Mouse (Mus musculus) lung, postnatal 14 days (tissue): ENCODE results near the gene Metap1.
A peak's percentile ranks its signal among the peaks of the same experiment; 100 is the strongest.
"Not testable (repeated sequence)": the region's sequence is repeated elsewhere in the genome, so short reads cannot be mapped to it uniquely, and the experiment has no call there.

Experiments
- DNase-seq: peaks from one replicate; pipeline ENCODE4 v3.0.0; 2021

Metap1 gene

DNA sequence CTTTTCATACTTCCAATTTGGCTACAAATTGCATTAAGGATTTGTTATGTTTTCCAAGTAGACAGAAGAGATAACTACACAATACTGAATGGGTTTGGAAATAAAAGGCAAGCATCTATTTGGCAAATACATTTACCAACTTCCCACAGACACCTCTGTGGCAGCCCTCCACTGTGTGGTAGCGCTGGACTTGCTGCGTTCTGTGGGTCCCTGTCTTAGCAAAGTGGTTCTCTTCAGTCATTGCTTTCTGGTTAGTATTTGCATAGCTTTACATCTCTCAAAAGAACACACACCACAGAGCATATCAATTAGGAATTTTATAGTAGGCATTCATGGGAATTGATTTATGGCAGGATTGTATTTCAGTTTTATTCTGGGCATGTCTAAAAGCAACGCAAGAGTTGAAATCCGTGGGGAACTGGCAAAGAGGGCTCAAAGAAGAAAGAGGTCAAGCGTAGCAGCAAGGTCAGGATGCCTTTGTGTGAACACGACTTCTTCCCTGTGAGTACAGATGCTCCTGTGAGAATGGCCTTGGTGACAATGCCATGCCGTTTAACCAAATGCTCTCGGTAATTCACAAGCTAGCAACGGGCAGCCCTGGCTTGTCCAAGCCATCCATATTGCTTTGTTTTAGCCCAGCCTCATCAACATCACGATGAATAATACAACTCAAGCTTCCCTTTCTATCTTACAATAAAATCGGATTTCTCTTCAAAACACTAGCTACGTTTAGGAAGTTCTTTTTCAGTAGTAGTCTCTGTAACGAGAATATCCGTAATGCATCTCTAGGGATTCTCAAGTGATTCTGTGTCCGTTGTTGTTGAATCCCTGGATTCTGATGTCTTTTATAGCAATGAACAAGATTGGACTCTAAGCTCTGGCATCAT is 10.8 kb upstream of the Metap1 start:
- no peak for DNase-seq

- DNase-seq, result no peak
Observed at GRCm38 (mm10) chr3:138498731-138499130, 9.4 kb upstream of the Metap1 start.

- no peak for DNase-seq
Observed at GRCm38 (mm10) chr3:138495166-138496145, 6.1 kb upstream of the Metap1 start.

DNA sequence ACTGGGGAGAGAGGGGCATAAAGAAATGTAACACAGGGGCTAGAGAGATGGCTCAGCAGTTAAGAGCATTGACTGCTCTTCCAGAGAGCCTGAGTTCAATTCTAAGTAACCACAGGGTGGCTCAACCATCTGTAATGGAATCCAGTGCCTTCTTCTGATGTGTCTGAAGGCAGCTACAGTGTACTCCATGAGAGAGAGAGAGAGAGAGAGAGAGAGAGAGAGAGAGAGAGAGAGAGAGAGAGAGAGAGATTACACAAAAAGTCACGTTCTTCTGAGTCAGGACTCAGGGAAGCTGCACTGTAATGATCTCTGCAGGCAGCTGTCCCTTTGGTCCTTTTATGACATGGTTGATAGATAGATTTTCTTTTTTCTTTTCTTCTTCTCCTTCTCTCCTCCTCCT is 5.2 kb upstream of the Metap1 start:
- no peak for DNase-seq

GRCm38 (mm10) chr3:138493668-138494067 is 4.4 kb upstream of the Metap1 start:
- DNase-seq, result no peak

- DNase-seq, result no peak
Observed at GRCm38 (mm10) chr3:138490034-138490337, 671 bp upstream of the Metap1 start.

DNA sequence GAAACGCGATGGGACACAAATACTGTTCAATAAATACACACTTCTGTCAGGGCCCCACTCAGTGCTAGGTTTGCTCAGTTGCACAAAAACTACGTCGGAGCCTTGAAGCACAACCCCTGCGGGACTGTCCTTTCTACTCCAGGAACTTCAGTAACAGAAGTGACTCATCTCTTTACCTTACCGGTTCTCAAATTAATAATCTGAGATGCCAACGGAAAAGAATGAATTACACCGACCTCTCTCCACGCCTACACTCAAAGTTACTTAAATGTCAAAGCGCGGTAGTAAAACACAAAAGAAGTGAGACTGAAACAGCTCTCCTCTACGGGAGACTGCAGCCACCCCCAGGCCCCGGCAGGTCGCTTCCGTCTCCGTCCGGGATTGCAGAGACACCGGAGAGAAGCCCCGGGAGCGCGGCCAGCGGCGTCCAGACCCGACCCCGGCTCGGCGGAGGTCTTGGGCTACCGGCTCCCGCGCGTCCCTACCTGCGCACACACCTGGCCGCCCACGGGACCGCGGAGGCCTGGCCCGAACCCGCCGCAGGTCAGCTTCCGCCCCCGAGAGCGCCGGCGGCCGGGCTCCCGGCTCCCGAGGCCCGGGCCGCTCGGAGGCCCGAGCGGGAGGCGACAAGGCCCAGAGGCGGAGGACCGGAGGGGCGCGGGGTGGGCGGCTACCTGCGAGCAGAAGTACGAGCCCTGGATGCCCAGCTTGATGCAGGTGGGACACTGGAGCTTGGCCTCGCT is 560 bp downstream of the Metap1 start:
- peak; percentile 42 for DNase-seq

DNA sequence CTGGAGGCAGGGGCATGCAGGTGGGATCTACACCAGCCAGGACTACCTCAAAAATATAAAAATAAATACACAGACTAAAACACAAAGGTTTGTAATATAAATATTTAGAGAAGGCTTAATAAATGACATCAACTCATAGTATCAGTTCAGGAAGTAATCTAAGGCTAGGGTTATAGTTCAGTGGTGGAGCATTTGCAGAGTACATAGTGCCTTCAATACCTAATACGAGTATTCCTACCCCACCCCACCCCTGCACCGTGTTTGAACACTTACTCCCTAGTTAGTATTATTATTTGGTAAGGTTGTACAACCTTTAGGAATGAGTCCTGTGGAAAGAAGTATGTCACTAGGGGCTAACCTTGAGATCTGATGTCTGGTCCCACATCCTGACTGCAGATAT is 6.1 kb downstream of the Metap1 start:
- no peak for DNase-seq

GRCm38 (mm10) chr3:138481526-138482284 is 7.6 kb downstream of the Metap1 start:
- no peak for DNase-seq

DNA sequence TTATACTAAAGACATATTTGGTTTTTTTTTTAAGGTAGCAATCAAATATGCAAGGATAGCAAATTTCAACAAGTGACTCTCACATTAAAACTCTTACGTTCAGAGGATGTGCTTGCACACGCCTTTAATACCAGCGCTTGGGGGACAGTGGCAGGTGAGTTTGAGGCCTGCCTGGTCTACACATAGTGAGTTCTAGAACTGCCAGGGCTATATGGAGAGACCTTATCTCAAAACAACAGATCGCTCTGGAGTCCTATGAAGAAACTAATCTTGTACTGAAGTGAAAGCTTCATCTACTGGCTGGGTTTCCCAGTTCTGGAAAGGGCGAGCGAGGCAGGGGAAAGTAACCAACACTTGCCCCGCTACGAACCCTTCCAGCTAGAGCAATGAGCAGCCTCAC is 9.8 kb downstream of the Metap1 start:
- DNase-seq, result no peak

DNA sequence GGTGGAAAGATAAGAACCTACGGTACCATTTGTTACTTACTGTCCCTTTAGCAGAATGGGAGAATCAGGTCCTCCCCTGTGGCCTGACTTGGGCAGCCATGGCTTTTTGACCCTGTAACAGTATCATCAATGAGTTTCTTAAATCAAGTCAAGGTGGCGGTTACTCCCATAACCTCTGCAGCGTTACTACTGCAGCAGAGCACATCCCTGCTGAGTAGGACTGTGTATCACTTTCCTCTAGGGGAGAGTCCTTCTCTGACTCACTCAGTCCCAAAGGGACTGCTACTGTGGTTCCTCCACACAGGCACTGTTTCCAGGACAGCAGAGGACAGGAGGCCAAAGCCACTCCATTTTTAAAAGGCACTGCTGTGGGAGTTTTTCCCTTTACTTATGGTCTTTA is 18.2 kb downstream of the Metap1 start:
- no peak for DNase-seq

DNA sequence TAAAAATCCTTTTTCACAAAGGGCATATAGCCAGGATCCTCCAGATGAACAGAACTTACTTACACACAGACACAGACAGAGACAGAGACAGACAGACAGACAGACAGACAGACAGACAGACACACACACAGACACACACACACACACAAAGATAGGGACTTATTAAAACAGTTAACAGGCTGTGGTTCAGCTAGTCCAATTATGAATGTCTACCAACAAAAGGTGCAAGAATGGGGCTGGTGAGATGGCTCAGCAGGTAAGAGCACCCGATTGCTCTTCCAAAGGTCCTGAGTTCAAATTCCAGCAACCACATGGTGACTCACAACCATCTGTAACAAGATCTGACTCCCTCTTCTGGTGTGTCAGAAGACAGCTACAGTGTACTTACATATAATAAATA is 22.7 kb downstream of the Metap1 start:
- DNase-seq, result not testable (repeated sequence)

DNA sequence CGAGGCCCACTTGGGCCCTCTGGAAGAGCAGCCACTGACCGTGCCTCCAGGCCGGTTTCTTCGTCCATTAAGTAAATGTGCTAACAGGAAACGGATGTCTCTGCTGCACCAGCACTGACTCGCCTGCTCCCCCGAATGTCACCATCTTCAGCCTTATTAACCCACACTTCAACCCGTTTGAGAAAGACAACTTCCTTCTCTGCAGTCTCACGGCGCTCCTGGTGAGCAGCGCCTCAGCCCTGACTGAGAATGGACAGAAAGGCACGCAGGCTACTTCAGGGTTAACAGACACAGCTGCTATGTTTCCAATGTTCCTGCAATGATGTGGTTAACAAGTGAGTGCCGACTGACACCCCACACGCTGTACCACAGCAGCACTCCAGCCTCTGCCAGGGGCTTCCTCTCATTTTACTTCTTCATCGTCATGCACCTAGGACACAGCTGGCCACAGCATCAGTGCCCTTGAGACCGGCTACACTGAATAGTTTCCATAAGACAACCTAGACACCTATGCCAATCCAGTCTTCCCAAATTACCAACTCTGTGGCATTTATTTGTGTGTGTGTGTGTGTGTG is 24.7 kb downstream of the Metap1 start:
- no peak for DNase-seq

- no peak for DNase-seq
Observed at GRCm38 (mm10) chr3:138463807-138464206, 25.5 kb downstream of the Metap1 start.

DNA sequence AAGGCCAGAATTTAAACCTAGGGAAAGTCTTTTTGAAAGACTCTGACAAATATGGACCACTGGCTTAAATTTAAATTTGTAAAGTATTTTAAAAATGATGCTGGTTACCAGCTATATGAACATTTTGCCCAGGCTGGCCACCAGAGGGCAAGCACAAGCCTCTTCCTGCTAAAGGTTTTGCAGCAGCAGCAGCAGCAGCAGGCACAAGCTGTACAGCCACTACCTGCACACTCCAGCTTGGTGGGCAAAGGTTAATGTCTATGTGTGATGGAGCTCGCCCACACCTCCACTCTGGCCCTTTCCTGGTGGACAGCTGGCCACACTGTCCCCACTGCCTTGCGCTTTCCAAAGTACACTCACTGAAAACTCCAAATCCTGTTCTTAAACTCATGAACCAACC is 26.2 kb downstream of the Metap1 start:
- DNase-seq, result peak; percentile 19

DNA sequence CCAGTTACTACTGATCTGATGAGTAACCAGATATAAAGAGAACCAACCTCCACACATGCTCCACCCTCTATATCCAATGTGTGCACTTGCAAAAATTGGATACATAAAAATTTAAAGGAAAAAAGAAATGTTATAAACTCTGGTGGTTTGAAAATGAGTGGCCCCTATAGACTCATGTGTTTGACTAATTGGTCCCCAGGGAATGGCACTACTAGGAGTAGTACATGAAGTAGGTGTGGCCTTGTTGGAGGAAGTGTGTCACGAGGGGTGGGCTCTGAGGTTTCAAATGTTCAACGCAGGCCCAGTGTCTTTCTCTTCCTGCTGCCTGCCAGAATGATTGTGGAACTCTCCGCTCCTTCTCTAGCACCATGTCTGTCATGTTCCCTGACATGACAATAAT is 27.5 kb downstream of the Metap1 start:
- DNase-seq, result no peak

DNA sequence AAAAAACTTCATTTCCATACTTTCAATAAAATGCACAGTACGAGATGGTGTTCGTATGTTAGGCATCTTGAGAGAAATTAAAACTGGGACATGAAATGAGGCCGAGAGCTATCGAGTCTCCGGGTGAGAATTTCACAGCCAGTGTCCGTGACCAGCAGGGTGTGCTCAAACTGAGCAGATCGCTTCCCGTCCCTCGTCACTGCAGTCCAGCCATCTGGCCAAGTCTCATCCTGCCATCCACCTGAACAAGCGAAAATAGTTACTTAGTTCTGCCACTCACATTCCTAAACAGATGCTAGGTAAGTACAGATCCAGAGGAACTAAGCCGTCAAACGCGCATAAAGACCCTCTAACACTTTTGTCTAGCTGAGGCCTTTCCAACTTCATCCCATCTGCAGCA is 29.1 kb downstream of the Metap1 start:
- DNase-seq, result no peak

- DNase-seq, result no peak
Observed at GRCm38 (mm10) chr3:138458441-138458840, 30.9 kb downstream of the Metap1 start.

DNA sequence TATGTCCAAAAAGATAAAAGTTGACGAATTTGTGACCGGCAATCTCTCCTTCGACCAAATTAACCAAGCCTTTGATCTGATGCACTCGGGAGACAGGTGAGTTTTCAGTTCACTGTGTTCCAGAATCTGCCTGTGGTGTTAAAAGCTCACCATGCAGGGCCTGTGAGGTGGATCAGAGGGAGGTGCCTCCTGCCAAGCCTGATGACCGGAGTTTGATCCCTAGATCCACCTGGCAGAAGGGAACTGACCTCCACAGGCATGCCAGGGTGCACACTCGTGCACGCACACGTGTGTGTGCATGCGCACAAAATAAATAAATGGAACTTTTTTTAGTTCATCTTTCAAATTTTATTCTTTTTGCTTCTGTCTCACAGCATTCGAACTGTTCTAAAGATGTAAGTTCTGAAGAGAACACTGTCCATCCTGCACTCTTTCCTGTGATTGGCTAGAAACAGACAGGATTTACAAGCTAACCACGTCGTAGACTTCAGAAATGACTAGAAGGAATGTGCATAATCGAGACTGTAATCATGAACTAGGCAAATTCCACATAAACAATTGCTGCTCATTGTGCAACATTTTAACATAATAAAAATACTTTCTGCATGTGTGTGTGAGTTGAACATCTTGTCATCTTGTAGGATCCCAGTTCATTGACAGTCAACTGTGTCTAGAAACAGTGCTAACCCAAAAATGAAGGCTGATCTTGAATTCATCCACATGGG is 34.4 kb downstream of the Metap1 start:
- DNase-seq, result no peak

DNA sequence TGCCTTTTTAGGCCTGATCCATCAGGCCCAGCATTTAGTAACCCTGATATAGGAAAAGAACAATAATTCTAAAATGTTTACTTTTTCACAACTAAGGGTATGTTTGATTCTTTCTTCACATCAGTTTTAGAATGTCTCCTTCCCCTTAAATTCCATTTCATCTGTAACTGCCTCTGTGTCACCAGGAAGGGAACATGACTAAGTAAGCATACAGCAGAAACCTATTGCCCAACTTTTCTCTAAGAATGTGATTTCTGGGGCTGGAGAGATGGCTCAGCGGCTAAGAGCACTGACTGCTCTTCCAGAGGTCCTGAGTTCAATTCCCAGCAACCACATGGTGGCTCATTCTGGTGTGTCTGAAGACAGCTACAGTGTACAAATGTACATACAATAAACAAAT is 35.1 kb downstream of the Metap1 start:
- DNase-seq, result no peak

GRCm38 (mm10) chr3:138452169-138452568 is 37.1 kb downstream of the Metap1 start:
- no peak for DNase-seq
